Mouse (Mus musculus) megakaryocyte-erythroid progenitor cell, adult 5-6 weeks (primary cell): ENCODE data around the gene Rasa4. TPM values are rescaled to one million over a fixed set of nuclear protein-coding genes. Genes with fewer than 3 reads are reported as not detected.

ENCODE experiments used
- ATAC-seq: replicated peaks from 2 replicates; pipeline ENCODE4 v1.8.0; 2016; ENCODE audit warnings: mild to moderate bottlenecking, inconsistent platforms; ENCODE audit not compliant: severe bottlenecking, poor library complexity, low FRiP score, low TSS enrichment
- total RNA-seq, 2 experiments: library from RNA; stranded (forward) in 1 of 2; stranded (reverse) in 1 of 2; fragments of 200-1000, 215-1000 nt in 1 of 2; fragments of >200 nt in 1 of 2; fragmentation: Nextera tagmentation in 1 of 2; gene quantifications; 2 replicates each; pipeline ENCODE4 v1.2.3; 2014 to 2017

The Rasa4 gene
- total RNA-seq, 2 experiments from 2014 or later, result 2.1 to 3.9 TPM

GRCm38 (mm10) chr5:136063920-136064319 lies 19.8 kb upstream of the Rasa4 start:
- ATAC-seq, result no peak

- peak; percentile 59 for ATAC-seq
Observed at GRCm38 (mm10) chr5:136066404-136067148, 17.1 kb upstream of the Rasa4 start.

DNA sequence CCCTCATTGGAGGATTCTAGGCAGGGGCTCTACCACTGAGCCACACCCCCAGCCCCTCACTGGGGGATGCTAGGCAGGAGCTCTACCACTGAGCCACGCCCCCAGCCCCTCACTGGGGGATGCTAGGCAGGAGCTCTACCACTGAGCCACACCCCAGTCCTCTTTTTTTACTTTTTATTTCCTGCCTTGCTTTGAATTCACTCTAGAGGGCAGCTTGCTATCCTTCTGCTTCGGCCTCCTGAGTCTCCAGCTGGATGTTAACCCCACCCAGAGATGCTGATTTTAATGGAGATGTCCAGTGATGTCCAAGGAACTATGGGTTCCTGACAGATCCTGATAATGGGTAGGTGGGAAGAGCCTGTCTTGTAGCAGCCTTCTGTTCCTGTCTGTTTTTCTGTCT lies 14.3 kb upstream of the Rasa4 start:
- no peak for ATAC-seq

GRCm38 (mm10) chr5:136073051-136073450 lies 10.7 kb upstream of the Rasa4 start:
- no peak for ATAC-seq

- ATAC-seq, result no peak
Observed at GRCm38 (mm10) chr5:136073526-136073925, 10.2 kb upstream of the Rasa4 start.

DNA sequence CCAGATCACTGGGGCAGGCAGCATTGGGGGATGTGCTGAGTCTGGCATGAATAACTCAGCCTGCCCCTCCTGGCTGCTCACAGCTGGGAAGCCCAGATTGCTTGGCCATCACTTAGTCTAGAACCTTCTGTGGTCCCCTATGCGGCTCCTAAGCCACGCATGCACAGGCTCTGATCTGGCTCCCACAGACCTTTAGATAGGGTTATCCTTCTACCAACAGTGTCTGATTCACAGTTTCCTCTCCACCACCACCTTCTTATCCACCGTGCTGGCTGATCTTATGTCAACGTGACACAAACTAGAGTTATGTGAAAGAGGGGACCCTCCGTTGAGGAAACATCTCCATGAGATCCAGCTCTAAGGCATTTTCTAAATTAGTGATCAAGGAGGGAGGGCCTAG lies 8.6 kb upstream of the Rasa4 start:
- ATAC-seq, result 0 out of 2 replicates have a peak, but pooled peaks have one; percentile 38

DNA sequence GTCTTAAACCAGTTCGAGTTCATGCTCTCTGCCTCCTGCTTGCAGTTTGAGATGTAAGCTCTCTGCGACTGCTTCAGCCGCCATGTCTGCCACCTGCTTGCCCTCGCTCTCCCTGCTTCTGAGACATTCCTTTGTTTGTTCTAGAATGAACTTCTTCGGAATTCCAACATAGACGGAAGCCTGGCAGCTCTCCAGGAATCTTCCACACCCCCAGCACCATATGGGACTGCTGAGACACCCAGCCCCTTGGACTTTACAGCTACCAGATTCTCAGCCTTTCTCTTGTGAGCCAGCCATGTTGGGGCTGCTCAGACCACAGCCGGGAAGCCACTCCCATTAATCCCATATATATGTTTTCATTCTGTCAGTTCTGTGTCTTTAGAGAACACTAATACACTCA lies 7.4 kb upstream of the Rasa4 start:
- no peak for ATAC-seq

- no peak for ATAC-seq
Observed at GRCm38 (mm10) chr5:136077001-136077550, 6.6 kb upstream of the Rasa4 start.

- peak; percentile 54 for ATAC-seq
Observed at GRCm38 (mm10) chr5:136078136-136078535, 5.6 kb upstream of the Rasa4 start.

DNA sequence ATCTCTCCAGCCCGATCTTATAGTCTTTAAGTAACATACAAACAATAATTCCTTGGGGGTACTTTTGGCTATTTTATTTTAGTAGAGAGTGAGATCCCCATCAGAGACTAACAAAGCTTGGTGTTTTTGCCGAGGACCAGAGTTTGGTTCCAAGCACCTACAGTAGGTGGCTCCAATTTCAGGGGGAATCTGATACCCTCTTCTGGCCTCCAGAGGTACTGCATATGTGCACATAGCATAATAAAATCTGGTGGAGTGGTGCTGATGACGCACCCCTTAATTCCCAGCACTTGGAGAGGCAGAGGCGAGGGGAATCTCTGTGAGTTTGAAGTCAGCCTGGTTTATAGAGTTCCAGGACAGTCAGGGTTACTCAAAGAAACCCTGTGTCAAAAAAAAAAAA lies 1.4 kb upstream of the Rasa4 start:
- no peak for ATAC-seq

DNA sequence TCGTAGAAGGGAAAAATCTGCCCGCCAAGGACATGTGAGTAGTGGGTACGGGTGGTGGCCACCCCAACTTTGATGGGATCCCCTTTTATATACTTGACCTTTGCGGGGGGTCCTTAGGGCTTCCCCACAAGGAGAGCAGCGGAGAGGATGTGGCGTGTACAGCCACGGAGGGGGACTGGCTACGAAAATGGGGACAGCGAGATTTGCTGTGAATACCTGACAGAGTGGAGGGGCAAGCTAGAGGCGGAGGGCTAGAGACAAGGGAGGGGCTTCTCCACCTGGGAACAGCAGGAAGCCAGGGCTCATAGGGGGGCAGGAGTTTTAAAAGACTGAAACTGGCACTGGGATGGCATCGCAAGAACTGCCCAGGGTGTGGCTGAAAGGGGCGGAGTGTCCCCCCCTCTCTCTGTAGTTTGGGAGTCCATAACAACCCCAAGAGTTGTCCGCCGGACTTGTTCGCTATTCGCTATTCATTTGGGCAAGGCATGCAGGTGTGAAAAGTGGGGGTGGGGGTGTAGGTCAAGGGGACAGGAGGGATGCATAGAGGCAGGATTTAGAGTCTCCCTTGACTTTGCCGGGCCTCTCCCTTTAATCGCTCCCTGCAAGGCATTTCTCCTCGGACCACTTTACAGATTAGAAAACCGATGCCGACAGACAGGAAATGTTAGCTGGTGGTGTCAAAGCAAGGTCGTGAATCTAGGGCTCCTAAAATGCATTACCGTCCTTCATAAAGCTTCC lies 597 bp downstream of the Rasa4 start:
- 0 out of 2 replicates have a peak, but pooled peaks have one; percentile 14 for ATAC-seq

GRCm38 (mm10) chr5:136084891-136085651 lies 1.4 kb downstream of the Rasa4 start:
- ATAC-seq, result no peak

- ATAC-seq, result no peak
Observed at GRCm38 (mm10) chr5:136086290-136086689, 2.6 kb downstream of the Rasa4 start.

GRCm38 (mm10) chr5:136088821-136089575 lies 5.3 kb downstream of the Rasa4 start:
- ATAC-seq, result no peak

GRCm38 (mm10) chr5:136091927-136092326 lies 8.2 kb downstream of the Rasa4 start:
- ATAC-seq, result no peak

DNA sequence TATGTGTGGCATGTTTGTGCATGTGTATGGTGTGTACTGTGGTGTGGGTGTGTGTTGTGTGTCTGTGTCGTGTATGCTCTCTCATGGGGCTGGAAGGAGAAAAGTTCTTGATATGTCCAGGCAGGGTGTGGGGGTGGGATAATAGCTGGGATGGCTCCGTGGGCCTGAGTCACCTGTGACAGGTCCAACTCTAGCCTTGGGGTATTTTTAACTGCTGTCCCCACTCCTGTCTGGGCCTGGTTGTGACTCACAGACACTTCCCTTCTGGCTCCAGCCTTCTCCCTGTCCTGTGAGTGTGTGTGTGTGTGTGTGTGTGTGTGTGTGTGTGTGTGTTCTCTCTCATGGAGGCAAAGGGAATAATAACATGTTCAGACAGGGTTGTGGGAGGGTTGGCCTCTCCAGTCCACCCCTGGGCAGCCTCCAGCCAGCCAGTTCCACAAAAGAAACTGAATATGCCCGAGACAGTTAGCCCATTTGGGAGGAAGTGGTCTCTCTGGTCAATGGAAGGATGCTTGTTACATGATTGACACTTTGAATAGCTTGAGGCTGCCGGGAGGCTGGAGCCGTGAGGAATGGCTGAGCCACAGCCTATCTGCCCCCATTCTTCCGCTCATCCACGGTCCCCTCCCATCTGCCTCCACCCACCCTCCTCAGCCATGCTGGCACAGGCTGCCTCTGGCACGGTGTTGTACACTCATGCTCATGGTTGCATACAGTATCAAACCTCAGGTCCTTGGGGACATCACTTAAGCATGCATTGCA lies 10.7 kb downstream of the Rasa4 start:
- no peak; the same call in 1 of the 2 replicates for ATAC-seq

DNA sequence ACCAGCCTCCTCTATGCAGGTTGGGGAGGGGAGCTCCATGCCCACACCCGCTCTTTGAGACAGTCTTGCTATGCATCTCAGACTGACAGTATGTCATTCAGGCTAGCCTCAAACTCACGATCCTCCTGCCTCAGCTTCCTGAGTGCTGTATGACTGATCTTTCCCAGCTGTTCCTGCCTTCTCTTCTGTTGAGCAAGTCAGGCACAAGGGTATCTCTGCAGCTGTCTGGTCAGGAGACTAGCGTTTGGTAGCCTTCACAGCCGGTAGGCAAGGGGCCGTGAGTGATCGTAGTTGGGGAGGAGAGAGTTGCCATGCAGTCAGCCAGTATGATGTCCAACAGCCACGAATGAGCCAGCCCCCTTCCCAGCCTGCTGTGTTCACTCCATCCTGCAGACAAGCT lies 11.4 kb downstream of the Rasa4 start:
- ATAC-seq, result no peak

GRCm38 (mm10) chr5:136098536-136098935 lies 14.8 kb downstream of the Rasa4 start:
- ATAC-seq, result no peak
